Mouse (Mus musculus): ENCODE measurements around the gene Tbx10. TPM values are rescaled to one million over a fixed set of nuclear protein-coding genes. Genes with fewer than 3 reads are reported as not detected.
"Not testable (repeated sequence)": the region's sequence is repeated elsewhere in the genome, so short reads cannot be mapped to it uniquely, and the experiment has no call there.

Tbx10 gene
- total and polyA plus RNA-seq, 3 experiments = 0.14 TPM; not detected in 2

GRCm38 (mm10) chr19:3966330-3967075 is 26.0 kb upstream of the Tbx10 start:
- Histone ChIP-seq H3K36me3 (ENCODE audit: control insufficient read depth, insufficient read depth, low read length) (no peaks in the 10 kb centered on the region), H3K27me3 (ENCODE audit: control insufficient read depth, insufficient read depth, low read length) (no peaks in the 10 kb centered on the region), H3K79me2 (replicated peaks; ENCODE audit: control insufficient read depth, insufficient read depth, low read length) (no peaks in the 10 kb centered on the region), H3K9ac (ENCODE audit: low read depth, low read length) (no peak overlapping the region), H3K4me3 (no peak overlapping the region), H3K27ac (no peak overlapping the region), H3K4me1 (ENCODE audit: control insufficient read depth, insufficient read depth, low read length) (no peaks in the 10 kb centered on the region)
- DNase-seq = no peak
- WGBS = 70% methylated on average over 11 of the region's 11 CpGs
- intact Hi-C loops (cut with DNase I) = no loop called here
- TF ChIP-seq EP300 (IDR thresholded peaks at IDR 0.05; ENCODE audit: insufficient read depth, low read depth, low read length) (no peak), CTCF (IDR thresholded peaks at IDR 0.05) (peak; percentile 11; the same call in 1 of the 2 replicates), POLR2A (IDR thresholded peaks at IDR 0.05; ENCODE audit: insufficient read depth, low read depth, low read length) (no peak)

GRCm38 (mm10) chr19:3967258-3967657 is 25.3 kb upstream of the Tbx10 start:
- TF ChIP-seq CTCF (IDR thresholded peaks at IDR 0.05) (no peak), POLR2A (IDR thresholded peaks at IDR 0.05; ENCODE audit: insufficient read depth, low read depth, low read length) (no peak), EP300 (IDR thresholded peaks at IDR 0.05; ENCODE audit: insufficient read depth, low read depth, low read length) (no peak)
- Histone ChIP-seq H3K4me3 (no peak overlapping the region), H3K9ac (ENCODE audit: low read depth, low read length) (no peak overlapping the region), H3K27me3 (ENCODE audit: control insufficient read depth, insufficient read depth, low read length) (no peaks in the 10 kb centered on the region), H3K27ac (no peak overlapping the region), H3K4me1 (ENCODE audit: control insufficient read depth, insufficient read depth, low read length) (no peaks in the 10 kb centered on the region), H3K79me2 (replicated peaks; ENCODE audit: control insufficient read depth, insufficient read depth, low read length) (no peaks in the 10 kb centered on the region), H3K36me3 (ENCODE audit: control insufficient read depth, insufficient read depth, low read length) (no peaks in the 10 kb centered on the region)
- WGBS = 43% methylated on average over 3 of the region's 3 CpGs
- no peak for DNase-seq
- intact Hi-C loops (cut with DNase I) = no loop called here

- no peaks in the 10 kb centered on the region for H3K4me1 ChIP-seq (ENCODE audit: control insufficient read depth, insufficient read depth, low read length)
- no peak for DNase-seq
- H3K27me3 ChIP-seq (ENCODE audit: control insufficient read depth, insufficient read depth, low read length) = no peaks in the 10 kb centered on the region
- no peak within 1 kb of the TSS for H3K27ac ChIP-seq
- no peak within 1 kb of the TSS for H3K9ac ChIP-seq (ENCODE audit: low read depth, low read length)
- intact Hi-C loops (cut with DNase I) = no loop called here
- WGBS = 63% methylated on average over 9 of the region's 9 CpGs
- no peaks in the 10 kb centered on the region for H3K36me3 ChIP-seq (ENCODE audit: control insufficient read depth, insufficient read depth, low read length)
- H3K4me3 ChIP-seq = no peak within 1 kb of the TSS
- no peaks in the 10 kb centered on the region for H3K79me2 ChIP-seq (replicated peaks; ENCODE audit: control insufficient read depth, insufficient read depth, low read length)
- TF ChIP-seq EP300 (IDR thresholded peaks at IDR 0.05; ENCODE audit: insufficient read depth, low read depth, low read length) = no peak
- TF ChIP-seq POLR2A (IDR thresholded peaks at IDR 0.05; ENCODE audit: insufficient read depth, low read depth, low read length) = no peak
- TF ChIP-seq CTCF (IDR thresholded peaks at IDR 0.05) = no peak
Measured at GRCm38 (mm10) chr19:3972229-3972628, 20.3 kb upstream of the Tbx10 start, which contains the start of gene Aldh3b2. TSS of gene Aldh3b2 (plus strand) at chr19:3972328.

GRCm38 (mm10) chr19:3974608-3975007 is 17.9 kb upstream of the Tbx10 start:
- intact Hi-C loops (cut with DNase I); H3K9ac ChIP-seq (ENCODE audit: low read depth, low read length); H3K27ac ChIP-seq; H3K27me3 ChIP-seq (ENCODE audit: control insufficient read depth, insufficient read depth, low read length); H3K4me1 ChIP-seq (ENCODE audit: control insufficient read depth, insufficient read depth, low read length); H3K79me2 ChIP-seq (replicated peaks; ENCODE audit: control insufficient read depth, insufficient read depth, low read length); H3K36me3 ChIP-seq (ENCODE audit: control insufficient read depth, insufficient read depth, low read length); H3K4me3 ChIP-seq; DNase-seq: not testable (repeated sequence)
- 81% methylated on average over 6 of the region's 6 CpGs for WGBS

- 79% methylated on average over 2 of the region's 2 CpGs for WGBS
- H3K27ac ChIP-seq = no peak overlapping the region
- peaks cover 1% of the 10 kb centered on the region; the same call in 1 of the 2 replicates for H3K4me1 ChIP-seq (ENCODE audit: control insufficient read depth, insufficient read depth, low read length)
- H3K9ac ChIP-seq (ENCODE audit: low read depth, low read length) = no peak overlapping the region
- DNase-seq = no peak
- intact Hi-C loops (cut with DNase I) = no loop called here
- H3K4me3 ChIP-seq = no peak overlapping the region
- H3K27me3 ChIP-seq (ENCODE audit: control insufficient read depth, insufficient read depth, low read length) = no peaks in the 10 kb centered on the region
- TF ChIP-seq POLR2A (IDR thresholded peaks at IDR 0.05; ENCODE audit: insufficient read depth, low read depth, low read length) (no peak), EP300 (IDR thresholded peaks at IDR 0.05; ENCODE audit: insufficient read depth, low read depth, low read length) (no peak), CTCF (IDR thresholded peaks at IDR 0.05) (no peak)
- no peaks in the 10 kb centered on the region for H3K79me2 ChIP-seq (replicated peaks; ENCODE audit: control insufficient read depth, insufficient read depth, low read length)
- H3K36me3 ChIP-seq (ENCODE audit: control insufficient read depth, insufficient read depth, low read length) = no peaks in the 10 kb centered on the region
Measured at GRCm38 (mm10) chr19:3975866-3976265, 16.7 kb upstream of the Tbx10 start.

- TF ChIP-seq CTCF (IDR thresholded peaks at IDR 0.05) (peak; percentile 93), POLR2A (IDR thresholded peaks at IDR 0.05; ENCODE audit: insufficient read depth, low read depth, low read length) (no peak)
- H3K36me3 ChIP-seq (ENCODE audit: control insufficient read depth, insufficient read depth, low read length) = no peaks in the 10 kb centered on the region
- H3K4me1 ChIP-seq (ENCODE audit: control insufficient read depth, insufficient read depth, low read length) = peaks cover 10% of the 10 kb centered on the region
- intact Hi-C loops (cut with DNase I) = loop anchor here (1.0 to 10.0 kb wide), 5 partner anchors 34 to 376 kb away; partner anchors contain the start of gene Chka
- H3K27ac ChIP-seq = no peak overlapping the region
- no peaks in the 10 kb centered on the region for H3K79me2 ChIP-seq (replicated peaks; ENCODE audit: control insufficient read depth, insufficient read depth, low read length)
- H3K27me3 ChIP-seq (ENCODE audit: control insufficient read depth, insufficient read depth, low read length) = no peaks in the 10 kb centered on the region
- 11% methylated on average over 4 of the region's 4 CpGs for WGBS
- no peak overlapping the region for H3K4me3 ChIP-seq
- no peak overlapping the region for H3K9ac ChIP-seq (ENCODE audit: low read depth, low read length)
- peak; percentile 65 to 67 for DNase-seq
Measured at GRCm38 (mm10) chr19:3980309-3980708, 12.2 kb upstream of the Tbx10 start.

Data from heart, adult 2 months (tissue).